Mouse (Mus musculus): ENCODE measurements around the gene Drc7. TPM values are rescaled to one million over a fixed set of nuclear protein-coding genes. Genes with fewer than 3 reads are reported as not detected.

Drc7 gene
- total RNA-seq, 2 experiments from 2014 or later: not detected

DNA sequence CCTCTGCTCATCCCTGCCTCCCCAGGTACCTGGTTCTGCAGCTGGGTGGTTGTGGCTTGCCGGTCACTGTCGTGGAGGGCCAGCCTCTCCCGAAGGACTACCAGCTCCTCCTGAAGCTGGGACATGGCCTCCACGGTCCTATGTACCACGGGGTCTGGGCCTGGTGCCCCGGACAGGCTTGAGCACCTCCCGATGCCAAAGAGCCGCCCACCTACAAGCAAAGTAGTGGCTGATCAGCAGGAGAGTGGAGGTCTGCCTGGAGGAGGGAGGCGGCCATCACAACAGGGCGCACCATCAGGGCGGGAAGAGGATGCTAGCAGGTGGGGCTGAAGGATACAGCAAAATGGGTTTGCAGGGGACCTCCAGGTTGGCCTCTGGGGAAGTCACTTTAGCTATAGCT lies 71.6 kb downstream of the Drc7 start:
- no peak for DNase-seq (ENCODE audit: low spot score in 2 of 2)

DNA sequence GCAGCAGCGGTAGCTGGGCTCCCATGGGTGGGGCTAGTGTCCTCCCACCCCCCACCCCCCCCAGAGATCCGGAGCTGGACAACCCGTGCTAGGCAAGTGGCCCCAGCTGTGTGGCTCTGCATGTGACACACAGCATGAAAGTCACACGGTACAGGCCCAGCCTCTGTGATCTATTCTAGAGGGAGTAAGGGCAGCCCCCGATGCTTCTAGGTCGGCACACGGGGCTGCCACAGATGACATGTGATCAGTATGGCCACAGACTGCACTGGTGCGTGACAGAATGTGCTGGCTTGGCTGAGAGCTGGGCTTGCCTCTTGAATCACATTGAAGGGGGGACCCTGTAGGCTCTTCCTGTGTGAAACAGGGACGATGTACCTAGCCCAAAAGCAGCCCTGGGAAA lies 72.8 kb downstream of the Drc7 start:
- DNase-seq (ENCODE audit: low spot score in 2 of 2): no peak

Other genes with a start within 250 kb of the Drc7 start
- under 1 TPM; 0.87 to 0.90 TPM for gene Ccl17, start 244.7 kb upstream of the Drc7 start, total RNA-seq (2021)
- gene Coq9, start 216.8 kb upstream of the Drc7 start, total RNA-seq (2021): 100 to 1,000 TPM; 128 to 144 TPM
- 10 to 100 TPM; 84.1 to 89.3 TPM for gene Ciapin1, start 216.7 kb upstream of the Drc7 start, total RNA-seq (2021)
- 10 to 100 TPM; 61.4 to 65.6 TPM for gene Polr2c, start 197.7 kb upstream of the Drc7 start, total RNA-seq (2021)
- gene Dok4, start 178.8 kb upstream of the Drc7 start, total RNA-seq (2021): 10 to 100 TPM; 21.5 to 24.9 TPM
- gene Ccdc102a, start 137.0 kb upstream of the Drc7 start, total RNA-seq (2021): 10 to 100 TPM; 13.3 to 14.0 TPM
- gene Adgrg5, start 131.4 kb upstream of the Drc7 start, total RNA-seq (2021): under 1 TPM; 0.28 to 0.42 TPM
- 10 to 100 TPM; 38.3 to 62.3 TPM for gene Adgrg1, start 80.4 kb upstream of the Drc7 start, total RNA-seq (2021)
- 1 to 10 TPM; 6.2 to 7.8 TPM for gene Adgrg3, start 37.4 kb upstream of the Drc7 start, total RNA-seq (2021)
- gene Katnb1, start 26.1 kb downstream of the Drc7 start, total RNA-seq (2021): 10 to 100 TPM; 20.2 to 20.9 TPM
- gene Kifc3, start 147.7 kb downstream of the Drc7 start, total RNA-seq (2021): 100 to 1,000 TPM; 116 to 117 TPM